ENCODE assay signal across 14 mouse cellular contexts in the genomic region with DNA sequence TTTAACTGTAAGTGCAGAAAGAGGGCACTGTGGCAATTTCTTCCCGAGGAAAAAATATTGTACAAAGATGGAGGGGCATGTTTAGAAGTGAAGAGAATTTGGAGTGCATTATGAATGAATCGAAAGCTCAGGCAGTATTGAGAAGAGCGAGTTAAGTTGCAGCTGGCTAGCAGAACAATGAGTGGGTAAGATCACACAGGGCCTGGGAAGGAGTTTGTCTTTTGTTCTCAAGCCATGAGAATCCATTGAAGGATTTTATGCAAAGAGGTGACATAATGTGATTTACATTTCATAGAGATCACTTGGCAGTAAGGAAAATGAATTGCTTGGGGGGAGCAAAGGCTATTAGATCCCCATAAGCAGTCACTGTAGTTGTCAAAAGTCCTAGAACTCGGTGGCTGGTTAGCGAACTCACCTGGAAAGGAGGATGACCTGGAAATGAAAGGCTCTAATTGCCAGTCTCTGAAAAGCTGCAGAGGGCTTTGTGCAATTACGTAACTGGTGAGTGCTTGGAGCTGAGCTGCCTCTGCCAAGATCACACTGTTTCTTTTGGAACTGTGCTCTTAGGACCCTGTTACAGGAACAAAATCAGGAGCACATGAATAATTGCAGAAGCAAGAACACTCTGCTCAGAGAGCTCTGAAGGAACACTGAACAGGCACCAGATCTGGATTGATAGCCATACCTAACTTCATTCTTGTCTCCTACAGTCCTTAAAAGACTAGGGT. TPM values are rescaled to one million over a fixed set of nuclear protein-coding genes. Genes with fewer than 3 reads are reported as not detected.
A peak's percentile ranks its signal among the peaks of the same experiment; 100 is the strongest.
DNase-seq lines count a peak whose midpoint lies in the region; ATAC-seq and TF ChIP-seq lines count a peak whose summit lies in the region.
"Had no signal": no experiment of that assay in that cellular context is flagged by ENCODE, and none has a peak within 500 bp of the region (broad histone marks: within the 10 kb centered on the region; RNA-seq: fewer than 3 reads in every experiment).

No protein-coding gene starts in this region.

- no peak for TF ChIP-seq POLR2A in testis, adult 2 months (IDR thresholded peaks at IDR 0.05; ENCODE audit: control insufficient read depth, low read depth, low read length)

- no peak for ATAC-seq in erythroid progenitor cell, adult 5-6 weeks (replicated peaks; ENCODE audit: low FRiP score, poor library complexity, severe bottlenecking)

- H3K4me1 ChIP-seq in testis, adult 2 months (ENCODE audit: control insufficient read depth, insufficient read depth, low read length): no peaks in the 10 kb centered on the region
- H3K4me1 ChIP-seq: kidney, embryonic 15.5 days; limb, embryonic 13.5 days had no signal

- DNase-seq in cerebellum, adult 11-12 months: peak; percentile 29
- no peak for DNase-seq in cerebellum, adult 11 months
- DNase-seq in kidney, adult 9 months: peak; percentile 44
- no peak for DNase-seq in kidney, postnatal 10 days
- no peak for DNase-seq in testis, postnatal 10 days (ENCODE audit: low spot score)
- DNase-seq in kidney, postnatal 14 days: no peak
- DNase-seq: adrenal gland, adult 2 months; cerebellum, postnatal 36 days had no signal

- H3K27ac ChIP-seq in testis, adult 2 months (ENCODE audit: control insufficient read depth, insufficient read depth, low read depth, low read length): peak overlapping the region; percentile 30; the same call in 1 of the 2 replicates
- H3K27ac ChIP-seq: kidney, embryonic 15.5 days; limb, embryonic 13.5 days had no signal

- no peak overlapping the region for H3K4me3 ChIP-seq in testis, adult 2 months (ENCODE audit: control insufficient read depth, low read depth, low read length)
- H3K4me3 ChIP-seq: kidney, embryonic 15.5 days; limb, embryonic 13.5 days; megakaryocyte, embryonic 14.5 days had no signal

- no peaks in the 10 kb centered on the region for H3K27me3 ChIP-seq in testis, adult 2 months (ENCODE audit: control insufficient read depth, insufficient read depth, low read length)
- H3K27me3 ChIP-seq: kidney, embryonic 15.5 days; limb, embryonic 13.5 days; megakaryocyte, embryonic 14.5 days had no signal

- TF ChIP-seq CTCF in testis, adult 2 months (IDR thresholded peaks at IDR 0.05; ENCODE audit: control insufficient read depth, insufficient read depth, insufficient replicate concordance, low read depth, low read length): no peak

- no peaks in the 10 kb centered on the region for H3K36me3 ChIP-seq in testis, adult 2 months (ENCODE audit: control insufficient read depth, insufficient read depth, low read length)

RNA-seq across cellular contexts. Expression of gene Ilk, which starts 7.5 kb away (rescaled TPM):
- 42.9 and 44.0 TPM in 2 replicates for polyA plus RNA-seq in testis, adult 2 months (2012; rRNA removed)
- total RNA-seq in erythroid progenitor cell, adult 5-6 weeks (2015; ENCODE audit: low replicate concordance): 155 and 182 TPM in 2 replicates
- 73.5 and 103 TPM in 2 replicates for total RNA-seq in erythroid progenitor cell, adult 5-6 weeks (2017; ENCODE audit: low replicate concordance)

RNA-seq across cellular contexts. Expression of gene Rrp8, which starts 8.3 kb away (rescaled TPM):
- polyA plus RNA-seq in testis, adult 2 months (2012; rRNA removed): 2.1 and 2.4 TPM in 2 replicates
- total RNA-seq in erythroid progenitor cell, adult 5-6 weeks (2015; ENCODE audit: low replicate concordance): 4.7 and 8.8 TPM in 2 replicates
- 3.8 and 7.8 TPM in 2 replicates for total RNA-seq in erythroid progenitor cell, adult 5-6 weeks (2017; ENCODE audit: low replicate concordance)

RNA-seq across cellular contexts. Expression of gene Taf10, which starts 15.3 kb away (rescaled TPM):
- 472 and 503 TPM in 2 replicates for polyA plus RNA-seq in testis, adult 2 months (2012; rRNA removed)
- 121 and 145 TPM in 2 replicates for total RNA-seq in erythroid progenitor cell, adult 5-6 weeks (2015; ENCODE audit: low replicate concordance)
- total RNA-seq in erythroid progenitor cell, adult 5-6 weeks (2017; ENCODE audit: low replicate concordance): 45.8 and 90.2 TPM in 2 replicates

RNA-seq across cellular contexts. Expression of gene Tpp1, which starts 23.2 kb away (rescaled TPM):
- polyA plus RNA-seq in testis, adult 2 months (2012; rRNA removed): 9.9 and 10.5 TPM in 2 replicates
- 61.2 and 72.8 TPM in 2 replicates for total RNA-seq in erythroid progenitor cell, adult 5-6 weeks (2015; ENCODE audit: low replicate concordance)
- total RNA-seq in erythroid progenitor cell, adult 5-6 weeks (2017; ENCODE audit: low replicate concordance): 35.4 and 38.4 TPM in 2 replicates

RNA-seq across cellular contexts. Expression of gene Dchs1, which starts 58.6 kb away (rescaled TPM):
- 3.2 and 5.5 TPM in 2 replicates for polyA plus RNA-seq in testis, adult 2 months (2012; rRNA removed)
- total RNA-seq in erythroid progenitor cell, adult 5-6 weeks (2015; ENCODE audit: low replicate concordance): not detected in 2 replicates
- total RNA-seq in erythroid progenitor cell, adult 5-6 weeks (2017; ENCODE audit: low replicate concordance): not detected in 2 replicates
- polyA plus RNA-seq: G1E had no signal

Comparison
In these comparisons a context has a peak if more than half of its experiments do, and no peak if none do; other contexts are left out.
1. DNase-seq: peak in cerebellum, adult 11-12 months (single experiment) and kidney, adult 9 months (single experiment); none in cerebellum, adult 11 months (single experiment), kidney, postnatal 10 days (single experiment), testis, postnatal 10 days (single experiment) and kidney, postnatal 14 days (single experiment).